In the genomic region with DNA sequence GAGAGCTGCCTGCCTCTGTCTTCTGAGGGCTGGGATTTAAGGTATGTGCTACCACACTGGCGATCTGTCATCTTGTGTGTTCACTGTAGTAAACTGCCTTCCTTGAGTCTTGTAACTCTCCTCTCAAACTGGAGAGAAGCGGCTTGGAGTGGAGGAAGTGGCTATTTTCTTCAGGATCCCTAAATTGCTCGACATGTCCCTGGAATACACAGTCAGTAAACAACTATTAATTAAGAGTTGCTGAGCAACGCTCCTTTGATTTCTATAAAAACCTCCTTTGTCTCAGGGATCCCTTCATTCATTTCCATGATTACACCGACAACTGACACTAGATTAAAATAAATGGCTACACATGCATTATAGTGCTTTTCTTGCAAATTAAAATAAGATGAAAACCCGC, we compare ENCODE assay signal across 15 mouse cellular contexts.
DNase-seq lines count a peak whose midpoint lies in the region; ATAC-seq and TF ChIP-seq lines count a peak whose summit lies in the region.
"Had no signal": no experiment of that assay in that cellular context is flagged by ENCODE, and none has a peak within 500 bp of the region (broad histone marks: within the 10 kb centered on the region; RNA-seq: fewer than 3 reads in every experiment).

No protein-coding gene starts in this region.

- H3K27me3 ChIP-seq in forebrain, embryonic 14.5 days (replicated peaks; ENCODE audit: control insufficient read depth, insufficient read depth, low read length) = no peaks in the 10 kb centered on the region
- H3K27me3 ChIP-seq in neural tube, embryonic 15.5 days (replicated peaks) = no peaks in the 10 kb centered on the region
- H3K27me3 ChIP-seq in kidney, adult 2 months (replicated peaks; ENCODE audit: control insufficient read depth, insufficient read depth, low read length) = no peaks in the 10 kb centered on the region
- H3K27me3 ChIP-seq: CH12.LX; limb, embryonic 15.5 days had no signal

- no peak for TF ChIP-seq CTCF in gastrocnemius, adult 2 months (IDR thresholded peaks at IDR 0.05)
- TF ChIP-seq CTCF in layer of hippocampus, adult 2 months (conservative IDR thresholded peaks at IDR 0.05) = no peak
- TF ChIP-seq CTCF in kidney, adult 2 months (conservative IDR thresholded peaks at IDR 0.05; ENCODE audit: insufficient read depth, insufficient read length, low read depth, low read length) = no peak

- ATAC-seq in forebrain, embryonic 14.5 days = peak; percentile 47
- ATAC-seq in neural tube, embryonic 15.5 days (ENCODE audit: low FRiP score) = no peak
- ATAC-seq: liver, postnatal 0 days had no signal

- intact Hi-C loops in gastrocnemius, adult 2 months (cut with DNase I) = no loop called here

- TF ChIP-seq POLR2A in kidney, adult 2 months (IDR thresholded peaks at IDR 0.05; ENCODE audit: low read depth, low read length) = no peak

- no peak for DNase-seq in gastrocnemius, adult 2 months
- no peak for DNase-seq in gastrocnemius, postnatal 10 days
- no peak for DNase-seq in layer of hippocampus, adult 2 months (ENCODE audit: low spot score in 2 of 2)
- DNase-seq in layer of hippocampus, adult 18-20 months (ENCODE audit: low spot score in 2 of 2) = no peak
- peak; percentile 59 for DNase-seq in forebrain, embryonic 14.5 days (ENCODE audit: low spot score)
- DNase-seq in kidney, adult 2 months = no peak
- DNase-seq: cerebellum, adult 18-20 months; kidney, adult 18-20 months; kidney, postnatal 36 days; liver, postnatal 0 days; lung, postnatal 14 days had no signal

- no peaks in the 10 kb centered on the region for H3K9me3 ChIP-seq in forebrain, embryonic 14.5 days (replicated peaks; ENCODE audit: control insufficient read depth, low read length)
- H3K9me3 ChIP-seq in neural tube, embryonic 15.5 days (replicated peaks) = no peaks in the 10 kb centered on the region
- H3K9me3 ChIP-seq: limb, embryonic 15.5 days had no signal

- H3K27ac ChIP-seq in gastrocnemius, adult 2 months = peak overlapping the region; percentile 41
- peak overlapping the region; percentile 80 for H3K27ac ChIP-seq in layer of hippocampus, adult 2 months
- 0 out of 2 replicates have a peak overlapping the region, but pooled peaks have one; percentile 14 for H3K27ac ChIP-seq in forebrain, embryonic 14.5 days (ENCODE audit: low read depth, low read length)
- H3K27ac ChIP-seq in neural tube, embryonic 15.5 days (replicated peaks) = peak overlapping the region; percentile 67
- H3K27ac ChIP-seq in kidney, adult 2 months (ENCODE audit: insufficient read depth, low read depth, low read length) = no peak overlapping the region
- H3K27ac ChIP-seq: limb, embryonic 15.5 days had no signal

- H3K9ac ChIP-seq in forebrain, embryonic 14.5 days (ENCODE audit: low read length) = no peak overlapping the region
- H3K9ac ChIP-seq in neural tube, embryonic 15.5 days (replicated peaks) = no peak overlapping the region
- H3K9ac ChIP-seq: limb, embryonic 15.5 days; liver, postnatal 0 days had no signal

- H3K4me3 ChIP-seq in gastrocnemius, adult 2 months = no peak overlapping the region
- no peak overlapping the region; the same call in 1 of the 2 replicates for H3K4me3 ChIP-seq in layer of hippocampus, adult 2 months
- no peak overlapping the region for H3K4me3 ChIP-seq in forebrain, embryonic 14.5 days (ENCODE audit: low read depth, low read length)
- H3K4me3 ChIP-seq in neural tube, embryonic 15.5 days (replicated peaks) = no peak overlapping the region
- H3K4me3 ChIP-seq in kidney, adult 2 months (ENCODE audit: insufficient read depth, low read depth, low read length) = no peak overlapping the region
- H3K4me3 ChIP-seq: erythroblast, embryonic 14.5 days; limb, embryonic 15.5 days had no signal

- WGBS in forebrain, embryonic 14.5 days = 19% methylated on average over 6 of the region's 6 CpGs
- WGBS in neural tube, embryonic 15.5 days = 41% methylated on average over 6 of the region's 6 CpGs
- 81% methylated on average over 6 of the region's 6 CpGs for WGBS in kidney, adult 2 months

- no peaks in the 10 kb centered on the region for H3K36me3 ChIP-seq in forebrain, embryonic 14.5 days (ENCODE audit: control insufficient read depth, insufficient read depth, low read length)
- no peaks in the 10 kb centered on the region for H3K36me3 ChIP-seq in neural tube, embryonic 15.5 days
- no peaks in the 10 kb centered on the region for H3K36me3 ChIP-seq in kidney, adult 2 months (ENCODE audit: control insufficient read depth, insufficient read depth, low read length)
- H3K36me3 ChIP-seq: limb, embryonic 15.5 days had no signal

- H3K4me1 ChIP-seq in forebrain, embryonic 14.5 days (ENCODE audit: control insufficient read depth, insufficient read depth, low read length) = peaks cover 16% of the 10 kb centered on the region
- H3K4me1 ChIP-seq in neural tube, embryonic 15.5 days = peaks cover 33% of the 10 kb centered on the region
- peaks cover 20% of the 10 kb centered on the region for H3K4me1 ChIP-seq in kidney, adult 2 months (ENCODE audit: control insufficient read depth, insufficient read depth, low read length)

- H3K4me2 ChIP-seq in forebrain, embryonic 14.5 days (ENCODE audit: low read length) = no peak overlapping the region
- 0 out of 2 replicates have a peak overlapping the region, but pooled peaks have one; percentile 61 for H3K4me2 ChIP-seq in neural tube, embryonic 15.5 days
